Mouse (Mus musculus): ENCODE measurements around the gene Cdc42. TPM values are rescaled to one million over a fixed set of nuclear protein-coding genes. Genes with fewer than 3 reads are reported as not detected.

Cdc42 gene
- polyA plus RNA-seq, 1 experiment = 94.4 TPM

GRCm38 (mm10) chr4:137390196-137390595, 32.7 kb upstream of the Cdc42 start:
- WGBS = 96% methylated on average over 4 of the region's 4 CpGs
- H3K4me1 ChIP-seq (replicated peaks; ENCODE audit: control insufficient read depth, insufficient read depth, low read length) = peaks cover 4% of the 10 kb centered on the region
- no peak overlapping the region for H3K4me3 ChIP-seq (ENCODE audit: control insufficient read depth, insufficient read depth, low read length)
- no peaks in the 10 kb centered on the region for H3K27me3 ChIP-seq (ENCODE audit: control insufficient read depth, insufficient read depth, low read length)
- DNase-seq = no peak
- H3K36me3 ChIP-seq (ENCODE audit: control insufficient read depth, insufficient read depth, low read length) = no peaks in the 10 kb centered on the region
- TF ChIP-seq POLR2A (IDR thresholded peaks at IDR 0.05; ENCODE audit: control insufficient read depth, extremely low read depth, insufficient read depth, low read length, poor library complexity) = no peak
- no peak for TF ChIP-seq CTCF (IDR thresholded peaks at IDR 0.05; ENCODE audit: borderline replicate concordance, control insufficient read depth, extremely low read depth, insufficient read depth, low read length, poor library complexity)
- H3K27ac ChIP-seq (ENCODE audit: control insufficient read depth, insufficient read depth, low read length) = no peak overlapping the region

GRCm38 (mm10) chr4:137388983-137389382, 31.5 kb upstream of the Cdc42 start:
- 7% methylated on average over 6 of the region's 6 CpGs for WGBS
- Histone ChIP-seq H3K36me3 (ENCODE audit: control insufficient read depth, insufficient read depth, low read length) (no peaks in the 10 kb centered on the region), H3K27ac (ENCODE audit: control insufficient read depth, insufficient read depth, low read length) (no peak overlapping the region), H3K27me3 (ENCODE audit: control insufficient read depth, insufficient read depth, low read length) (no peaks in the 10 kb centered on the region), H3K4me3 (ENCODE audit: control insufficient read depth, insufficient read depth, low read length) (no peak overlapping the region; the same call in 1 of the 2 replicates), H3K4me1 (replicated peaks; ENCODE audit: control insufficient read depth, insufficient read depth, low read length) (peaks cover 4% of the 10 kb centered on the region)
- TF ChIP-seq CTCF (IDR thresholded peaks at IDR 0.05; ENCODE audit: borderline replicate concordance, control insufficient read depth, extremely low read depth, insufficient read depth, low read length, poor library complexity) = no peak
- no peak for TF ChIP-seq POLR2A (IDR thresholded peaks at IDR 0.05; ENCODE audit: control insufficient read depth, extremely low read depth, insufficient read depth, low read length, poor library complexity)
- DNase-seq = no peak

- Histone ChIP-seq H3K27me3 (ENCODE audit: control insufficient read depth, insufficient read depth, low read length) (no peaks in the 10 kb centered on the region), H3K27ac (ENCODE audit: control insufficient read depth, insufficient read depth, low read length) (peak overlapping the region; percentile 67), H3K4me1 (replicated peaks; ENCODE audit: control insufficient read depth, insufficient read depth, low read length) (peaks cover 4% of the 10 kb centered on the region), H3K36me3 (ENCODE audit: control insufficient read depth, insufficient read depth, low read length) (no peaks in the 10 kb centered on the region), H3K4me3 (ENCODE audit: control insufficient read depth, insufficient read depth, low read length) (peak overlapping the region; percentile 75)
- under 1% methylated on average over 46 of the region's 46 CpGs for WGBS
- TF ChIP-seq CTCF (IDR thresholded peaks at IDR 0.05; ENCODE audit: borderline replicate concordance, control insufficient read depth, extremely low read depth, insufficient read depth, low read length, poor library complexity) (peak; percentile 33; the same call in 1 of the 2 replicates), POLR2A (IDR thresholded peaks at IDR 0.05; ENCODE audit: control insufficient read depth, extremely low read depth, insufficient read depth, low read length, poor library complexity) (peak; percentile 53)
- DNase-seq = peak; percentile 81
These were observed 30.7 kb upstream of the Cdc42 start for GRCm38 (mm10) chr4:137388059-137388794.

- no peak for DNase-seq
- TF ChIP-seq POLR2A (IDR thresholded peaks at IDR 0.05; ENCODE audit: control insufficient read depth, extremely low read depth, insufficient read depth, low read length, poor library complexity) (no peak), CTCF (IDR thresholded peaks at IDR 0.05; ENCODE audit: borderline replicate concordance, control insufficient read depth, extremely low read depth, insufficient read depth, low read length, poor library complexity) (no peak)
- WGBS = under 1% methylated on average over 20 of the region's 20 CpGs
- Histone ChIP-seq H3K36me3 (ENCODE audit: control insufficient read depth, insufficient read depth, low read length) (no peaks in the 10 kb centered on the region), H3K27ac (ENCODE audit: control insufficient read depth, insufficient read depth, low read length) (peak overlapping the region; percentile 34), H3K27me3 (ENCODE audit: control insufficient read depth, insufficient read depth, low read length) (no peaks in the 10 kb centered on the region), H3K4me1 (replicated peaks; ENCODE audit: control insufficient read depth, insufficient read depth, low read length) (peaks cover 4% of the 10 kb centered on the region), H3K4me3 (ENCODE audit: control insufficient read depth, insufficient read depth, low read length) (peak overlapping the region; percentile 75)
These were observed 30.1 kb upstream of the Cdc42 start for GRCm38 (mm10) chr4:137387482-137388058.

- TF ChIP-seq POLR2A (IDR thresholded peaks at IDR 0.05; ENCODE audit: control insufficient read depth, extremely low read depth, insufficient read depth, low read length, poor library complexity) (no peak), CTCF (IDR thresholded peaks at IDR 0.05; ENCODE audit: borderline replicate concordance, control insufficient read depth, extremely low read depth, insufficient read depth, low read length, poor library complexity) (no peak)
These were observed 23.4 kb upstream of the Cdc42 start for GRCm38 (mm10) chr4:137380702-137381605.

GRCm38 (mm10) chr4:137379713-137380255, 22.3 kb upstream of the Cdc42 start:
- Histone ChIP-seq H3K4me3 (ENCODE audit: control insufficient read depth, insufficient read depth, low read length) (no peak overlapping the region), H3K36me3 (ENCODE audit: control insufficient read depth, insufficient read depth, low read length) (no peaks in the 10 kb centered on the region), H3K27ac (ENCODE audit: control insufficient read depth, insufficient read depth, low read length) (no peak overlapping the region), H3K27me3 (ENCODE audit: control insufficient read depth, insufficient read depth, low read length) (no peaks in the 10 kb centered on the region), H3K4me1 (replicated peaks; ENCODE audit: control insufficient read depth, insufficient read depth, low read length) (no peaks in the 10 kb centered on the region; the same call in 1 of the 2 replicates)
- 96% methylated on average over 10 of the region's 10 CpGs for WGBS
- TF ChIP-seq POLR2A (IDR thresholded peaks at IDR 0.05; ENCODE audit: control insufficient read depth, extremely low read depth, insufficient read depth, low read length, poor library complexity) (no peak), CTCF (IDR thresholded peaks at IDR 0.05; ENCODE audit: borderline replicate concordance, control insufficient read depth, extremely low read depth, insufficient read depth, low read length, poor library complexity) (no peak)
- no peak for DNase-seq

More at GRCm38 (mm10) chr4:137380702-137381605, 23.4 kb upstream of the Cdc42 start:
- no peaks in the 10 kb centered on the region; the same call in 1 of the 2 replicates for H3K4me1 ChIP-seq (replicated peaks; ENCODE audit: control insufficient read depth, insufficient read depth, low read length)
- no peak overlapping the region for H3K4me3 ChIP-seq (ENCODE audit: control insufficient read depth, insufficient read depth, low read length)
- no peak for DNase-seq
- H3K27ac ChIP-seq (ENCODE audit: control insufficient read depth, insufficient read depth, low read length) = no peak overlapping the region
- 68% methylated on average over 15 of the region's 16 CpGs for WGBS
- no peaks in the 10 kb centered on the region for H3K27me3 ChIP-seq (ENCODE audit: control insufficient read depth, insufficient read depth, low read length)
- no peaks in the 10 kb centered on the region for H3K36me3 ChIP-seq (ENCODE audit: control insufficient read depth, insufficient read depth, low read length)

All from thymus, adult 2 months (tissue).